Mouse (Mus musculus) retina, embryonic 14.5 days (tissue): ENCODE data around the gene Snrpd2.

Source experiments
- DNase-seq: peaks from one replicate; pipeline ENCODE4 v3.0.0-alpha.2; 2015; ENCODE audit warnings: low spot score

Snrpd2 gene

GRCm38 (mm10) chr7:19149626-19150025, at the start of gene Snrpd2:
Snrpd2 (plus strand) TSS chr7:19149722.
- DNase-seq, result peak; percentile 99

- DNase-seq, result no peak
Observed at GRCm38 (mm10) chr7:19100290-19100689, 49.2 kb upstream of the Snrpd2 start.

- no peak for DNase-seq
Observed at GRCm38 (mm10) chr7:19103741-19104140, 45.8 kb upstream of the Snrpd2 start.

GRCm38 (mm10) chr7:19104486-19104885, 45.0 kb upstream of the Snrpd2 start:
- DNase-seq, result no peak

GRCm38 (mm10) chr7:19107436-19107835, 42.1 kb upstream of the Snrpd2 start:
- DNase-seq, result no peak

GRCm38 (mm10) chr7:19109565-19109964, 40.0 kb upstream of the Snrpd2 start:
- DNase-seq, result no peak

- peak; percentile 69 for DNase-seq
Observed at GRCm38 (mm10) chr7:19118028-19118771, 31.3 kb upstream of the Snrpd2 start, which contains the start of gene Gm4969. Gm4969 (minus strand) TSS chr7:19118368.

GRCm38 (mm10) chr7:19119083-19119482, 30.4 kb upstream of the Snrpd2 start:
- no peak for DNase-seq

GRCm38 (mm10) chr7:19119631-19120429, 29.7 kb upstream of the Snrpd2 start, which contains the start of gene Fbxo46:
Fbxo46 (plus strand) TSS chr7:19119859.
- peak; percentile 99 for DNase-seq

- DNase-seq, result no peak
Observed at GRCm38 (mm10) chr7:19121686-19122085, 27.8 kb upstream of the Snrpd2 start.

GRCm38 (mm10) chr7:19124713-19125112, 24.8 kb upstream of the Snrpd2 start:
- no peak for DNase-seq

- DNase-seq, result no peak
Observed at GRCm38 (mm10) chr7:19127744-19128143, 21.8 kb upstream of the Snrpd2 start.

GRCm38 (mm10) chr7:19129396-19129795, 20.1 kb upstream of the Snrpd2 start:
- no peak for DNase-seq

GRCm38 (mm10) chr7:19130657-19131056, 18.9 kb upstream of the Snrpd2 start:
- DNase-seq, result peak; percentile 31

- peak; percentile 97 for DNase-seq
Observed at GRCm38 (mm10) chr7:19131324-19131848, 18.1 kb upstream of the Snrpd2 start.

- DNase-seq, result no peak
Observed at GRCm38 (mm10) chr7:19136168-19136567, 13.4 kb upstream of the Snrpd2 start.

- DNase-seq, result no peak
Observed at GRCm38 (mm10) chr7:19136673-19137334, 12.7 kb upstream of the Snrpd2 start.

- peak; percentile 60 for DNase-seq
Observed at GRCm38 (mm10) chr7:19137380-19137779, 12.1 kb upstream of the Snrpd2 start.

GRCm38 (mm10) chr7:19146793-19147192, 2.7 kb upstream of the Snrpd2 start:
- DNase-seq, result no peak

- DNase-seq, result no peak
Observed at GRCm38 (mm10) chr7:19147497-19148045, 2.0 kb upstream of the Snrpd2 start.

GRCm38 (mm10) chr7:19148180-19148874, 1.2 kb upstream of the Snrpd2 start:
- no peak for DNase-seq
